In genomic region chr2:52860111-52860775, GRCm38 (mm10) we compare ENCODE assay signal across 8 mouse cellular contexts. TPM values are rescaled to one million over a fixed set of nuclear protein-coding genes. Genes with fewer than 3 reads are reported as not detected.
DNase-seq lines count a peak whose midpoint lies in the region; ATAC-seq and TF ChIP-seq lines count a peak whose summit lies in the region.

No protein-coding gene starts in this region.

- peaks cover 15% of the 10 kb centered on the region for H3K79me2 ChIP-seq in liver, adult 2 months (ENCODE audit: control insufficient read depth, insufficient read depth, low read length)

- H3K27ac ChIP-seq in liver, adult 2 months (replicated peaks; ENCODE audit: insufficient read depth, low read depth, low read length), result peak overlapping the region; percentile 16; the same call in 1 of the 2 replicates
- no peak overlapping the region for H3K27ac ChIP-seq in liver, embryonic 12.5 days
- peak overlapping the region; percentile 65 for H3K27ac ChIP-seq in embryonic facial prominence, embryonic 14.5 days (replicated peaks; ENCODE audit: low read depth, low read length)
- no peak overlapping the region for H3K27ac ChIP-seq in intestine, embryonic 16.5 days (ENCODE audit: low read length)
- peak overlapping the region; percentile 44; the same call in 1 of the 2 replicates for H3K27ac ChIP-seq in small intestine, adult 2 months (ENCODE audit: insufficient read depth, low read depth, low read length)
- H3K27ac ChIP-seq in thymus, adult 2 months (ENCODE audit: control insufficient read depth, insufficient read depth, low read length), result no peak overlapping the region

- H3K36me3 ChIP-seq in liver, adult 2 months (ENCODE audit: control insufficient read depth, insufficient read depth, low read length), result no peaks in the 10 kb centered on the region
- no peaks in the 10 kb centered on the region for H3K36me3 ChIP-seq in liver, embryonic 12.5 days
- H3K36me3 ChIP-seq in embryonic facial prominence, embryonic 14.5 days (ENCODE audit: control insufficient read depth, insufficient read depth, low read length), result no peaks in the 10 kb centered on the region
- no peaks in the 10 kb centered on the region for H3K36me3 ChIP-seq in intestine, embryonic 16.5 days (ENCODE audit: control insufficient read depth, insufficient read depth, low read length)
- no peaks in the 10 kb centered on the region for H3K36me3 ChIP-seq in small intestine, adult 2 months (ENCODE audit: control insufficient read depth, insufficient read depth, low read length)
- no peaks in the 10 kb centered on the region for H3K36me3 ChIP-seq in thymus, adult 2 months (ENCODE audit: control insufficient read depth, insufficient read depth, low read length)

- H3K4me3 ChIP-seq in liver, adult 2 months (ENCODE audit: insufficient read depth, low read depth, low read length), result peak overlapping the region; percentile 10; the same call in 1 of the 2 replicates
- H3K4me3 ChIP-seq in liver, embryonic 12.5 days, result no peak overlapping the region
- peak overlapping the region; percentile 97 for H3K4me3 ChIP-seq in embryonic facial prominence, embryonic 14.5 days (ENCODE audit: low read depth, low read length)
- H3K4me3 ChIP-seq in intestine, embryonic 16.5 days (ENCODE audit: low read length), result 0 out of 2 replicates have a peak overlapping the region, but pooled peaks have one; percentile 93
- H3K4me3 ChIP-seq in small intestine, adult 2 months (ENCODE audit: low read depth, low read length), result no peak overlapping the region
- no peak overlapping the region for H3K4me3 ChIP-seq in thymus, adult 2 months (ENCODE audit: control insufficient read depth, insufficient read depth, low read length)

- ATAC-seq in liver, embryonic 12.5 days, result no peak
- no peak for ATAC-seq in embryonic facial prominence, embryonic 14.5 days (ENCODE audit: low read depth)
- ATAC-seq in intestine, embryonic 16.5 days, result no peak

- no peak for TF ChIP-seq CTCF in liver, adult 2 months (IDR thresholded peaks at IDR 0.05; ENCODE audit: low read depth, low read length)
- no peak for TF ChIP-seq CTCF in small intestine, adult 2 months (IDR thresholded peaks at IDR 0.05; ENCODE audit: extremely low read depth, insufficient read length, insufficient replicate concordance, low read depth, low read length)
- TF ChIP-seq CTCF in thymus, adult 2 months (IDR thresholded peaks at IDR 0.05; ENCODE audit: borderline replicate concordance, control insufficient read depth, extremely low read depth, insufficient read depth, low read length, poor library complexity), result no peak

- no peaks in the 10 kb centered on the region for H3K9me3 ChIP-seq in liver, embryonic 12.5 days (replicated peaks)
- no peaks in the 10 kb centered on the region for H3K9me3 ChIP-seq in embryonic facial prominence, embryonic 14.5 days (ENCODE audit: control insufficient read depth, low read length)
- no peaks in the 10 kb centered on the region for H3K9me3 ChIP-seq in intestine, embryonic 16.5 days (ENCODE audit: control insufficient read depth, low read length)

- H3K4me1 ChIP-seq in liver, adult 2 months (ENCODE audit: control insufficient read depth, insufficient read depth, low read length), result peaks cover 3% of the 10 kb centered on the region; the same call in 1 of the 2 replicates
- peaks cover 14% of the 10 kb centered on the region for H3K4me1 ChIP-seq in liver, embryonic 12.5 days
- peaks cover 35% of the 10 kb centered on the region for H3K4me1 ChIP-seq in embryonic facial prominence, embryonic 14.5 days (ENCODE audit: control insufficient read depth, insufficient read depth, low read length)
- H3K4me1 ChIP-seq in intestine, embryonic 16.5 days (ENCODE audit: control insufficient read depth, insufficient read depth, low read length), result peaks cover 5% of the 10 kb centered on the region; the same call in 1 of the 2 replicates
- no peaks in the 10 kb centered on the region; the same call in 1 of the 2 replicates for H3K4me1 ChIP-seq in small intestine, adult 2 months (ENCODE audit: control insufficient read depth, insufficient read depth, insufficient read length, low read length)
- peaks cover 8% of the 10 kb centered on the region for H3K4me1 ChIP-seq in thymus, adult 2 months (replicated peaks; ENCODE audit: control insufficient read depth, insufficient read depth, low read length)

- H3K4me2 ChIP-seq in liver, embryonic 12.5 days, result no peak overlapping the region
- H3K4me2 ChIP-seq in embryonic facial prominence, embryonic 14.5 days (ENCODE audit: low read depth, low read length), result peak overlapping the region; percentile 87
- peak overlapping the region; percentile 96 for H3K4me2 ChIP-seq in intestine, embryonic 16.5 days (ENCODE audit: low read depth, low read length)

- H3K27me3 ChIP-seq in liver, adult 2 months (ENCODE audit: control insufficient read depth, insufficient read depth, low read length), result no peaks in the 10 kb centered on the region
- H3K27me3 ChIP-seq in liver, embryonic 12.5 days (replicated peaks), result peaks cover 49% of the 10 kb centered on the region
- H3K27me3 ChIP-seq in embryonic facial prominence, embryonic 14.5 days (replicated peaks; ENCODE audit: control insufficient read depth, insufficient read depth, low read length), result no peaks in the 10 kb centered on the region
- no peaks in the 10 kb centered on the region for H3K27me3 ChIP-seq in intestine, embryonic 16.5 days (replicated peaks; ENCODE audit: control insufficient read depth, insufficient read depth, low read length)
- H3K27me3 ChIP-seq in small intestine, adult 2 months (ENCODE audit: control insufficient read depth, insufficient read depth, low read length), result peaks cover 15% of the 10 kb centered on the region
- peaks cover 14% of the 10 kb centered on the region for H3K27me3 ChIP-seq in thymus, adult 2 months (ENCODE audit: control insufficient read depth, insufficient read depth, low read length)

- DNase-seq in liver, adult 2 months (ENCODE audit: extremely low read depth, low read depth, low spot score), result no peak
- DNase-seq in embryonic facial prominence, embryonic 14.5 days (ENCODE audit: low spot score), result peak; percentile 47
- no peak for DNase-seq in left cerebral cortex, adult 8-10 months (ENCODE audit: low spot score in 2 of 2)
- DNase-seq in thymus, postnatal 14 days, result no peak
- DNase-seq in thymus, adult 2 months, result no peak

- H3K9ac ChIP-seq in liver, adult 2 months (ENCODE audit: low read depth, low read length), result no peak overlapping the region
- no peak overlapping the region for H3K9ac ChIP-seq in liver, embryonic 12.5 days
- H3K9ac ChIP-seq in embryonic facial prominence, embryonic 14.5 days (ENCODE audit: low read depth, low read length), result peak overlapping the region; percentile 88; the same call in 1 of the 2 replicates
- 0 out of 2 replicates have a peak overlapping the region, but pooled peaks have one; percentile 11 for H3K9ac ChIP-seq in intestine, embryonic 16.5 days (ENCODE audit: low read depth, low read length)

- 37% methylated on average over 8 of the region's 8 CpGs for WGBS in liver, adult 2 months
- WGBS in liver, embryonic 12.5 days (ENCODE audit: insufficient replicate concordance), result 49% methylated on average over 8 of the region's 8 CpGs
- 13% methylated on average over 8 of the region's 8 CpGs for WGBS in embryonic facial prominence, embryonic 14.5 days
- WGBS in intestine, embryonic 16.5 days, result 30% methylated on average over 8 of the region's 8 CpGs
- 29% methylated on average over 8 of the region's 8 CpGs for WGBS in small intestine, adult 2 months
- 89% methylated on average over 8 of the region's 8 CpGs for WGBS in thymus, adult 2 months

- TF ChIP-seq POLR2A in liver, adult 2 months (IDR thresholded peaks at IDR 0.05; ENCODE audit: extremely low read depth, insufficient read depth, low read length), result no peak
- no peak for TF ChIP-seq POLR2A in small intestine, adult 2 months (IDR thresholded peaks at IDR 0.05; ENCODE audit: low read depth, low read length)
- no peak for TF ChIP-seq POLR2A in thymus, adult 2 months (IDR thresholded peaks at IDR 0.05; ENCODE audit: control insufficient read depth, extremely low read depth, insufficient read depth, low read length, poor library complexity)

RNA-seq across cellular contexts. Expression of gene Fmnl2, which starts 2.6 kb away (rescaled TPM):
- 4.4 and 4.9 TPM in 2 replicates for total RNA-seq in liver, adult 2 months (2014; rRNA removed)
- polyA plus RNA-seq in liver, adult 2 months (2012; rRNA removed), result 0.94 and 1.00 TPM in 2 replicates
- 0.64 and 0.67 TPM in 2 replicates for polyA plus RNA-seq in liver, embryonic 12.5 days (2016; fragmentation: Nextera tagmentation; extraction: Ambion mirVana)
- 9.9 and 10.4 TPM in 2 replicates for polyA plus RNA-seq in embryonic facial prominence, embryonic 14.5 days (2014; fragmentation: Nextera tagmentation; extraction: Ambion mirVana)
- polyA plus RNA-seq in intestine, embryonic 16.5 days (2015; fragmentation: Nextera tagmentation; extraction: Ambion mirVana), result 1.8 and 2.1 TPM in 2 replicates
- polyA plus RNA-seq in small intestine, adult 2 months (2012; rRNA removed), result 0.57 and 0.61 TPM in 2 replicates
- 10 to 100 TPM; 39.5 to 42.3 (median 41.1) TPM for total RNA-seq in left cerebral cortex, adult 8-10 months (2022)
- polyA plus RNA-seq in thymus, adult 2 months (2012; rRNA removed), result 4.1 and 5.0 TPM in 2 replicates

Comparison
In these comparisons a context has a peak if more than half of its experiments do, and no peak if none do; other contexts are left out.
1. H3K27ac ChIP-seq: peak in liver, adult 2 months (single experiment), embryonic facial prominence, embryonic 14.5 days (single experiment) and small intestine, adult 2 months (single experiment); none in liver, embryonic 12.5 days (single experiment), intestine, embryonic 16.5 days (single experiment) and thymus, adult 2 months (single experiment).
2. H3K4me3 ChIP-seq: peak in liver, adult 2 months (single experiment), embryonic facial prominence, embryonic 14.5 days (single experiment) and intestine, embryonic 16.5 days (single experiment); none in liver, embryonic 12.5 days (single experiment), small intestine, adult 2 months (single experiment) and thymus, adult 2 months (single experiment).
3. H3K9ac ChIP-seq: peak in embryonic facial prominence, embryonic 14.5 days (single experiment) and intestine, embryonic 16.5 days (single experiment); none in liver, adult 2 months (single experiment) and liver, embryonic 12.5 days (single experiment).